Mouse (Mus musculus): ENCODE data around the gene Fbxl17. TPM values are rescaled to one million over a fixed set of nuclear protein-coding genes. Genes with fewer than 3 reads are reported as not detected.

The Fbxl17 gene
- polyA plus RNA-seq, 1 experiment from 2014 or later, result 5.8 TPM

DNA sequence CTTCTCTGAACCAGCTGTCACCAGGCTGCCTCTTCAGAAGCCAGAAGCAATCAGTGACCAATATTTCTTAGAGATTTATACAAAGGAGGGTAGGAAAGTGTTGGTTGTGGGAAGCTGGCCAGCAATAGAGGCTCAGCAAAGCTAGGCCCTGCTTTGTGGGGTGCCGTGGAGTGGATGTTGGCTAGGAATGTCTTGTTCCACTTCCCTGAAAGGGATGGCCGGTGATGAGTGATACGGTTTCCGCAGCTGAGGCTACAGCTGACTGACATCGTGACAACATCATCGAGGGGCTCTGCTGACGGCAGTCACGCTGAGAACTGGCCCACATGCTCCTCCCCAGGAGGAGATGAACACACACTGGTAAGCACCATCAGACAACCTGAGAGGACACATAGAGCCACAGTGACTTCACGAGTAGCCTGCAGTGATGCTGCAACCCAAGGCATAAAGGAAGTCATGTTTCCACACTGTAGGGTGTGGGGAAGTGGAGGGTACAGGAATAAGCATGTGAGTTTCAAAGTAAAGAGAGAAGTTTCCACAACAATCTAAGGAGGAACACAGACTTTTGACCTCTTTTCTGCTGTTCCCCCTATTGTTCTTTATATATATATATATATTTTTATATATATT, 456.7 kb downstream of the Fbxl17 start:
- Histone ChIP-seq H3K27me3 (ENCODE audit: control insufficient read depth, insufficient read depth, low read length) (no peaks in the 10 kb centered on the region), H3K9ac (ENCODE audit: low read length) (no peak overlapping the region), H3K9me3 (ENCODE audit: control insufficient read depth, low read length) (peaks cover 2% of the 10 kb centered on the region; the same call in 1 of the 2 replicates), H3K4me2 (ENCODE audit: low read depth, low read length, severe bottlenecking) (no peak overlapping the region), H3K4me1 (replicated peaks; ENCODE audit: control insufficient read depth, insufficient read depth, low read length) (no peaks in the 10 kb centered on the region), H3K36me3 (ENCODE audit: control insufficient read depth, insufficient read depth, low read length) (no peaks in the 10 kb centered on the region), H3K4me3 (ENCODE audit: low read depth, low read length) (no peak overlapping the region), H3K27ac (ENCODE audit: low read depth, low read length) (no peak overlapping the region)
- no peak for DNase-seq (ENCODE audit: low spot score)
- WGBS, result 97% methylated on average over 9 of the region's 9 CpGs
- ATAC-seq (replicated peaks; ENCODE audit: low FRiP score), result no peak

GRCm38 (mm10) chr17:63037562-63037961, 462.3 kb downstream of the Fbxl17 start:
- H3K27ac ChIP-seq (ENCODE audit: low read depth, low read length), result no peak overlapping the region

DNA sequence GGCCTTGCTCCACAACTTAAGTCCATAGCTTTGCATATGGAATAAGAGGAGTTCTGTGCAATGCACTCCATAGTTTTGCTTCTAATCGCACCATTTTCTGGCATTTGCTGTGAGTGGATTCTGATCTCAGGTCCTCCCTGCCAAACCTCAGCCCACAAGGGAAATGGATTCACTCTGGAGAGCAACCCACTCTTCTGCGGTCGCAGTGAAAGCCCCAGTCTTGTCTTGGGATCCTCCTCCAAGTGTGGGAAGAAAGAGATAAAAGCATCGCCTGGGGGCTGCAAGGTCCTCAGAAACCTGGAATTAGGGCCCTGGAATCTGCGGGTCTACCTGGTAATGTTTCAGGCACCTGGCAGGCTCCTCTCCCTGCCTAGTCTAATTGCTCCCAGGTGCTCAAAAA, 466.7 kb downstream of the Fbxl17 start:
- Histone ChIP-seq H3K4me2 (ENCODE audit: low read depth, low read length, severe bottlenecking) (no peak overlapping the region), H3K9me3 (ENCODE audit: control insufficient read depth, low read length) (no peaks in the 10 kb centered on the region), H3K4me3 (ENCODE audit: low read depth, low read length) (no peak overlapping the region), H3K36me3 (ENCODE audit: control insufficient read depth, insufficient read depth, low read length) (no peaks in the 10 kb centered on the region), H3K27me3 (ENCODE audit: control insufficient read depth, insufficient read depth, low read length) (no peaks in the 10 kb centered on the region), H3K9ac (ENCODE audit: low read length) (no peak overlapping the region), H3K4me1 (replicated peaks; ENCODE audit: control insufficient read depth, insufficient read depth, low read length) (no peaks in the 10 kb centered on the region), H3K27ac (ENCODE audit: low read depth, low read length) (no peak overlapping the region)
- no peak for DNase-seq (ENCODE audit: low spot score)
- no peak for ATAC-seq (replicated peaks; ENCODE audit: low FRiP score)
- 82% methylated on average over 5 of the region's 5 CpGs for WGBS

More at GRCm38 (mm10) chr17:63037562-63037961, 462.3 kb downstream of the Fbxl17 start:
- Histone ChIP-seq H3K4me2 (ENCODE audit: low read depth, low read length, severe bottlenecking) (no peak overlapping the region), H3K9me3 (ENCODE audit: control insufficient read depth, low read length) (peaks cover 2% of the 10 kb centered on the region; the same call in 1 of the 2 replicates), H3K9ac (ENCODE audit: low read length) (no peak overlapping the region), H3K4me1 (replicated peaks; ENCODE audit: control insufficient read depth, insufficient read depth, low read length) (no peaks in the 10 kb centered on the region), H3K27me3 (ENCODE audit: control insufficient read depth, insufficient read depth, low read length) (no peaks in the 10 kb centered on the region), H3K4me3 (ENCODE audit: low read depth, low read length) (no peak overlapping the region), H3K36me3 (ENCODE audit: control insufficient read depth, insufficient read depth, low read length) (no peaks in the 10 kb centered on the region)
- DNase-seq (ENCODE audit: low spot score) (no peak), ATAC-seq (replicated peaks; ENCODE audit: low FRiP score) (no peak)
- WGBS, result 85% methylated on average over 3 of the region's 3 CpGs

DNA sequence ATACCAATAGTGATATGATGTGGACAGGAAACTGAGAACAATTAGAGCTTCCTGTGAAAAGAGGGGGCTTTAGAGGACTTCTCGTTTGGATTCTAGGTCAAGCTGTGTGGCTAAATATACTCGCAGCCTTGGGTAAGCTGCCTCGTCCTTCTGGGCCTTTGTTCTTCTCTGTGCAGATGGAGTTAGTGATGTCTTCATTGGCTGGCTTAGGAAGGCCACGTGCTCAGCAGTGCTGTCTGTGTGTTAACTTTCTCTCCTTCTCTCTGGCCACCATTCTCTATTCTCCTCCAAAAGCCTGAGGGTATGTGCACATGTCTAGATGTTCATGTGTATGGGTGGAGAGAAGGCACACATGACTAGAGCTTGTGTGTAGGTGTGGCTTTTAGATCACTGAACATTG, 470.7 kb downstream of the Fbxl17 start:
- DNase-seq (ENCODE audit: low spot score) (no peak), ATAC-seq (replicated peaks; ENCODE audit: low FRiP score) (no peak)
- Histone ChIP-seq H3K27ac (ENCODE audit: low read depth, low read length) (no peak overlapping the region), H3K36me3 (ENCODE audit: control insufficient read depth, insufficient read depth, low read length) (no peaks in the 10 kb centered on the region), H3K4me3 (ENCODE audit: low read depth, low read length) (no peak overlapping the region), H3K9me3 (ENCODE audit: control insufficient read depth, low read length) (no peaks in the 10 kb centered on the region), H3K4me1 (replicated peaks; ENCODE audit: control insufficient read depth, insufficient read depth, low read length) (no peaks in the 10 kb centered on the region), H3K4me2 (ENCODE audit: low read depth, low read length, severe bottlenecking) (no peak overlapping the region), H3K27me3 (ENCODE audit: control insufficient read depth, insufficient read depth, low read length) (no peaks in the 10 kb centered on the region), H3K9ac (ENCODE audit: low read length) (no peak overlapping the region)
- 47% methylated on average over 4 of the region's 4 CpGs for WGBS

- H3K4me2 ChIP-seq (ENCODE audit: low read depth, low read length, severe bottlenecking), result no peak overlapping the region
- H3K36me3 ChIP-seq (ENCODE audit: control insufficient read depth, insufficient read depth, low read length), result no peaks in the 10 kb centered on the region
- H3K4me3 ChIP-seq (ENCODE audit: low read depth, low read length), result no peak overlapping the region
- peak; percentile 56 for DNase-seq (ENCODE audit: low spot score)
- H3K9ac ChIP-seq (ENCODE audit: low read length), result no peak overlapping the region
- no peak overlapping the region for H3K27ac ChIP-seq (ENCODE audit: low read depth, low read length)
- H3K9me3 ChIP-seq (ENCODE audit: control insufficient read depth, low read length), result no peaks in the 10 kb centered on the region
- no peak for ATAC-seq (replicated peaks; ENCODE audit: low FRiP score)
- WGBS, result 60% methylated on average over 15 of the region's 15 CpGs
- no peaks in the 10 kb centered on the region for H3K4me1 ChIP-seq (replicated peaks; ENCODE audit: control insufficient read depth, insufficient read depth, low read length)
- H3K27me3 ChIP-seq (ENCODE audit: control insufficient read depth, insufficient read depth, low read length), result no peaks in the 10 kb centered on the region
Measured at GRCm38 (mm10) chr17:63025238-63025637, 474.6 kb downstream of the Fbxl17 start.

GRCm38 (mm10) chr17:63017605-63018167, 482.1 kb downstream of the Fbxl17 start:
- Histone ChIP-seq H3K27me3 (ENCODE audit: control insufficient read depth, insufficient read depth, low read length) (no peaks in the 10 kb centered on the region), H3K9me3 (ENCODE audit: control insufficient read depth, low read length) (no peaks in the 10 kb centered on the region), H3K9ac (ENCODE audit: low read length) (no peak overlapping the region), H3K4me2 (ENCODE audit: low read depth, low read length, severe bottlenecking) (no peak overlapping the region), H3K27ac (ENCODE audit: low read depth, low read length) (no peak overlapping the region), H3K4me1 (replicated peaks; ENCODE audit: control insufficient read depth, insufficient read depth, low read length) (no peaks in the 10 kb centered on the region), H3K36me3 (ENCODE audit: control insufficient read depth, insufficient read depth, low read length) (no peaks in the 10 kb centered on the region), H3K4me3 (ENCODE audit: low read depth, low read length) (no peak overlapping the region)
- 95% methylated on average over 3 of the region's 3 CpGs for WGBS
- ATAC-seq (replicated peaks; ENCODE audit: low FRiP score), result no peak
- no peak for DNase-seq (ENCODE audit: low spot score)

DNA sequence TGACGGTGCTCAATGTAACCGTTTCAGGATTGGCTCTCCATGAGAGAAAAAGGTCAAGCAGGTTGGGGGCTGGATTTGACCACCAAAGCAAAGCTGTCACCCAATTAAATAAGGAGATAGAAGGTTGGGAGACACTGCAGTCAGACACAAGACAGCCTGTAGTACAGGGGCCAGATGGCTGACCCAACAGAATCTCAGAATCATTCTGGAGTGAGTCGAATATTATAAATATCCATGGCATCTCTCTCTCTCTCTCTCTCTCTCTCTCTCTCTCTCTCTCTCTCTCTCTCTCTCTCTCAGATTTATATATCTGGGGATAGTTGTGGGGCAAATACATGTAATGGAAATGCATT, 487.3 kb downstream of the Fbxl17 start:
- H3K36me3 ChIP-seq (ENCODE audit: control insufficient read depth, insufficient read depth, low read length), result no peaks in the 10 kb centered on the region
- 74% methylated on average over 3 of the region's 3 CpGs for WGBS
- no peaks in the 10 kb centered on the region; the same call in 1 of the 2 replicates for H3K4me1 ChIP-seq (replicated peaks; ENCODE audit: control insufficient read depth, insufficient read depth, low read length)
- H3K9ac ChIP-seq (ENCODE audit: low read length), result no peak overlapping the region
- H3K4me3 ChIP-seq (ENCODE audit: low read depth, low read length), result no peak overlapping the region
- H3K27ac ChIP-seq (ENCODE audit: low read depth, low read length), result no peak overlapping the region
- no peak for DNase-seq (ENCODE audit: low spot score)
- no peaks in the 10 kb centered on the region for H3K27me3 ChIP-seq (ENCODE audit: control insufficient read depth, insufficient read depth, low read length)
- no peaks in the 10 kb centered on the region for H3K9me3 ChIP-seq (ENCODE audit: control insufficient read depth, low read length)
- H3K4me2 ChIP-seq (ENCODE audit: low read depth, low read length, severe bottlenecking), result no peak overlapping the region
- no peak for ATAC-seq (replicated peaks; ENCODE audit: low FRiP score)

GRCm38 (mm10) chr17:63011893-63012570, 487.8 kb downstream of the Fbxl17 start:
- Histone ChIP-seq H3K36me3 (ENCODE audit: control insufficient read depth, insufficient read depth, low read length) (no peaks in the 10 kb centered on the region), H3K4me3 (ENCODE audit: low read depth, low read length) (no peak overlapping the region), H3K4me1 (replicated peaks; ENCODE audit: control insufficient read depth, insufficient read depth, low read length) (no peaks in the 10 kb centered on the region; the same call in 1 of the 2 replicates), H3K27me3 (ENCODE audit: control insufficient read depth, insufficient read depth, low read length) (no peaks in the 10 kb centered on the region), H3K4me2 (ENCODE audit: low read depth, low read length, severe bottlenecking) (no peak overlapping the region), H3K27ac (ENCODE audit: low read depth, low read length) (no peak overlapping the region), H3K9me3 (ENCODE audit: control insufficient read depth, low read length) (no peaks in the 10 kb centered on the region), H3K9ac (ENCODE audit: low read length) (no peak overlapping the region)
- ATAC-seq (replicated peaks; ENCODE audit: low FRiP score) (no peak), DNase-seq (ENCODE audit: low spot score) (no peak)
- WGBS, result 90% methylated on average over 13 of the region's 13 CpGs
